Mouse (Mus musculus): ENCODE data around the gene Lrrc2. TPM values are rescaled to one million over a fixed set of nuclear protein-coding genes. Genes with fewer than 3 reads are reported as not detected.

Gene Lrrc2
- polyA plus RNA-seq, 1 experiment = 1.1 TPM

DNA sequence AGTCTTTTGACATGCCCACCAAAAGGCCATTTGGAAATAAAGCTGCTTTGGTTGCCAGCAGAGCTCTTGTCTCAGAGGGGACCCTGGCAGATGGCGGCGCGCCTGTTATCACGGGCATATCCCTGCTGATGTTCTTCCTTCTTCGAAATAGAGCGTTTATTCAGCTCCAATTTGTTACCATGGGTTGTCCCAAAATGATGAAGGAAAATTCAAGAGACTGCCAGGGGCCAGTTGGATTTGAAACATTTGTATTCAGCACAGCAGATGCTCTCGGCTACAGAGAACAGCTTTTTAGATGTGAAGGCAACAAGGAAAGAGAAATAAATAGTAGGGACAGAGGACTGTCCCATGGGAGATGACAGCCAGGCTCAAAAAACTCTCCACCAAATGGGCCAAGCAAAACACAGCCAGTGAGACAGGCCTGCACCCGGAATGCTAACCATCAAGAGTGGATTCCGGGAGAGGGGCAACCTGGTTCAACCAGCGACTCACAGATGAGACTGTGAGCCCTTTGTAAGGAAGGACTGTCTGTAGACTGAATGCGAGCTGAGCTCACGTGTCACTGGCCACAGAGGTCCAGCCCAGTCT lies 17.4 kb upstream of the Lrrc2 start:
- WGBS = 94% methylated on average over 12 of the region's 12 CpGs
- Histone ChIP-seq H3K4me1 (replicated peaks; ENCODE audit: control insufficient read depth, insufficient read depth, low read length) (peaks cover 4% of the 10 kb centered on the region), H3K27me3 (ENCODE audit: control insufficient read depth, insufficient read depth, low read length) (no peaks in the 10 kb centered on the region), H3K4me3 (ENCODE audit: control insufficient read depth, insufficient read depth, low read length) (no peak overlapping the region), H3K27ac (ENCODE audit: control insufficient read depth, insufficient read depth, low read length) (no peak overlapping the region), H3K36me3 (ENCODE audit: control insufficient read depth, insufficient read depth, low read length) (no peaks in the 10 kb centered on the region)
- TF ChIP-seq CTCF (IDR thresholded peaks at IDR 0.05; ENCODE audit: borderline replicate concordance, control insufficient read depth, extremely low read depth, insufficient read depth, low read length, poor library complexity) = no peak
- TF ChIP-seq POLR2A (IDR thresholded peaks at IDR 0.05; ENCODE audit: control insufficient read depth, extremely low read depth, insufficient read depth, low read length, poor library complexity) = no peak
- no peak for DNase-seq

DNA sequence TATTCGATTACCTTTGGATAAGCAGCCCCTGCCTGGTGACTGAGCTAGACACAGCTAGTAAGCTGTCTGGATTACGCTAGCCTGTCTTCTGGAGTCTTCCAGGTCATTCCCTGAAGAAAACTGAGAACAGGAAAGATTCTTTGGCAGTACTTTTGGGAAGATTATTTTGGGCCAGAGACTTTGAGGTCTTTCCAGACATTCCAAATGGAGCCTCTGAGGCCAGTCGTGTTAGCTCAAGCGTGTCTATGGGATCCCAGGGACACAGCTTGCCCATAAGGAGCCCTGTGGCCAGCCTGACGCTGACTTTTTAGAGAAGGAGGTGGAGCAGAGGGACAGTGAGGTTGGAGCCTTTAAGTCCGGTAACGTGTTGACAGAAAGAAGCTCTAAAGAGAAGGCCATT lies 15.4 kb upstream of the Lrrc2 start:
- no peaks in the 10 kb centered on the region for H3K27me3 ChIP-seq (ENCODE audit: control insufficient read depth, insufficient read depth, low read length)
- no peaks in the 10 kb centered on the region for H3K36me3 ChIP-seq (ENCODE audit: control insufficient read depth, insufficient read depth, low read length)
- DNase-seq = no peak
- no peak overlapping the region for H3K27ac ChIP-seq (ENCODE audit: control insufficient read depth, insufficient read depth, low read length)
- no peak overlapping the region for H3K4me3 ChIP-seq (ENCODE audit: control insufficient read depth, insufficient read depth, low read length)
- no peak for TF ChIP-seq POLR2A (IDR thresholded peaks at IDR 0.05; ENCODE audit: control insufficient read depth, extremely low read depth, insufficient read depth, low read length, poor library complexity)
- peaks cover 4% of the 10 kb centered on the region for H3K4me1 ChIP-seq (replicated peaks; ENCODE audit: control insufficient read depth, insufficient read depth, low read length)
- WGBS = 94% methylated on average over 7 of the region's 7 CpGs

DNA sequence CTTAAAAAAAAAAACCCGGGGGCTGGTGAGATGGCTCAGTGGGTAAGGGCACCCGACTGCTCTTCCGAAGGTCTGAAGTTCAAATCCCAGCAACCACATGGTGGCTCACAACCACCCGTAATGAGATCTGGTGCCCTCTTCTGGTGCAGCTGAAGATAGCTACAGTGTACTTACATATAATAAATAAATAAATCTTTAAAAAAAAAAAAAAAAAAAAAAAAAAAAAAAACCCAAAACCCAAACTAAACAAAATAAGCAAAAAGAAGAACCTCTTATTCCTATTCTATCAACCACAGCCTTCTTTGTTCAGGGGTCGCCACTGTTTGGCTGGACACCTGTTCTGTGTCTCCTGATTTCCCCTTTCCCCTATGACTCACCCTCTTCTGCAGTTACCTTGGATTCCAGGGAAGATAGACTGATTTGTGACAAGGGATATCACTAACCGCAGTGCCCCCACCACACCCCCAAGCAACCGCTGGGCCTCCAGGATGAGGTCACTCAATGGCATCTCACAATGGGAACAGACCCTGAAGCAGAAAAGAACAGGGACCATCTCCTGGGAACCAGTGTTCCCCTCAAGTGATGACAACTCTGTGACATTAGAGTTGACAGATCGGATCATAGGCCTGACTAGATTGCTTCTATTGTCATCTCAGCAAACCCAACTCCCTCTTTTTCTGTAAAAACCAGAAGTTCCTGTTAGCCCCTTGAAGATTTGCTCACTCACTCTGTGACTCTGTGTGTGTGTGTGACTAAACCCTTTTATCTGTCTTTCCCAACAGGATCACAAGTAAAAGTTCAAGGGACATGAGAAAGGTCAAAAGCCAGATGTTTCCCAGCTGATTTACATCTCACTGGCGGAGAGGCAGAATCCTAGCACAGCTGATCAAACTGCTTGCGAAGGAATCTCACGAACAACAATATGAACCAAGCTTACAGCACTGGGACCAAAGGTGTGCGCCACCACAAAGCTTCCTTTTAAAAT lies 13.5 kb upstream of the Lrrc2 start:
- Histone ChIP-seq H3K4me1 (replicated peaks; ENCODE audit: control insufficient read depth, insufficient read depth, low read length) (peaks cover 6% of the 10 kb centered on the region), H3K4me3 (ENCODE audit: control insufficient read depth, insufficient read depth, low read length) (no peak overlapping the region), H3K27me3 (ENCODE audit: control insufficient read depth, insufficient read depth, low read length) (no peaks in the 10 kb centered on the region), H3K36me3 (ENCODE audit: control insufficient read depth, insufficient read depth, low read length) (no peaks in the 10 kb centered on the region), H3K27ac (ENCODE audit: control insufficient read depth, insufficient read depth, low read length) (no peak overlapping the region)
- TF ChIP-seq POLR2A (IDR thresholded peaks at IDR 0.05; ENCODE audit: control insufficient read depth, extremely low read depth, insufficient read depth, low read length, poor library complexity) = no peak
- WGBS = 77% methylated on average over 12 of the region's 12 CpGs
- DNase-seq = peak; percentile 19

DNA sequence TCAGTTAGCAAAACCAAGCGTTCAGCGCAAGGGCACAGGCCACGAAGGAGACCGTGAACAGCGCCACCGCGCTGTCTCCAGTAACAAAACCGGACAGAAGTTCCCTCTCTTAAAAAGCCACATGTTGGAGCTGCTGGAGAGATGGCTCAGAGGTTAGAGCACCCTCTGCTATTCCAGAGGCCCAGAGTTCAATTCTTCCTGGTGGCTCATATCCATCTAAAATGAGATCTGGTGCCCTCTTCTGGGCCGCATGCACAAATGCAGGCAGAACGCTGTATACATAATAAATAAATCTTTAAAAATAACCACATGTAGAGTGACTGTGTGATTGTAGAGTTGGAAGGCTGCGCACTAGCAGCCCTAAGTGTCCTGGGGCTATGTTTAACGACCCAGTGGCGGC lies 7.1 kb upstream of the Lrrc2 start:
- Histone ChIP-seq H3K36me3 (ENCODE audit: control insufficient read depth, insufficient read depth, low read length) (no peaks in the 10 kb centered on the region), H3K4me1 (replicated peaks; ENCODE audit: control insufficient read depth, insufficient read depth, low read length) (peaks cover 13% of the 10 kb centered on the region), H3K27ac (ENCODE audit: control insufficient read depth, insufficient read depth, low read length) (no peak overlapping the region), H3K27me3 (ENCODE audit: control insufficient read depth, insufficient read depth, low read length) (no peaks in the 10 kb centered on the region), H3K4me3 (ENCODE audit: control insufficient read depth, insufficient read depth, low read length) (no peak overlapping the region)
- WGBS = 58% methylated on average over 13 of the region's 13 CpGs
- TF ChIP-seq CTCF (IDR thresholded peaks at IDR 0.05; ENCODE audit: borderline replicate concordance, control insufficient read depth, extremely low read depth, insufficient read depth, low read length, poor library complexity) (peak; percentile 27; the same call in 1 of the 2 replicates), POLR2A (IDR thresholded peaks at IDR 0.05; ENCODE audit: control insufficient read depth, extremely low read depth, insufficient read depth, low read length, poor library complexity) (no peak)
- peak; percentile 40 for DNase-seq

DNA sequence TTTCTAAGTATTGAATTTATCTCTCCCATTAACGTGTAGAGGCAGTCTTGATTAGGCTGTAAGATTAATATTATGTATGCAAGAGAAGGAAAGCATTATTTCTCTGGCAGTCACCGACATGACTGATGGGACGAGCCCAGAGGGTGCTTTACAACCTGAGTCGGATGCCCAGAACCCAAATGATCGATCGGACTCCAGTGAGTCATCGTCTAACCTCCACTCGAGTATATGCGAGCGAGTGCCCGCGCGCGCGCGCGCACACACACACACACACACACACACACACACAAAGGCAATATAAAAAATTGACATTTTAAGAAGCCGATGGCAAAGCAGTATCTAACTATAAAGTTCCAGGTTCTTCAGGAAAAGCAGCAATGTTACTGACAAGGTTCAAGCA lies 6.0 kb upstream of the Lrrc2 start:
- Histone ChIP-seq H3K36me3 (ENCODE audit: control insufficient read depth, insufficient read depth, low read length) (no peaks in the 10 kb centered on the region), H3K4me1 (replicated peaks; ENCODE audit: control insufficient read depth, insufficient read depth, low read length) (peaks cover 13% of the 10 kb centered on the region), H3K4me3 (ENCODE audit: control insufficient read depth, insufficient read depth, low read length) (no peak overlapping the region), H3K27ac (ENCODE audit: control insufficient read depth, insufficient read depth, low read length) (no peak overlapping the region), H3K27me3 (ENCODE audit: control insufficient read depth, insufficient read depth, low read length) (no peaks in the 10 kb centered on the region)
- TF ChIP-seq POLR2A (IDR thresholded peaks at IDR 0.05; ENCODE audit: control insufficient read depth, extremely low read depth, insufficient read depth, low read length, poor library complexity) (no peak), CTCF (IDR thresholded peaks at IDR 0.05; ENCODE audit: borderline replicate concordance, control insufficient read depth, extremely low read depth, insufficient read depth, low read length, poor library complexity) (no peak)
- WGBS = 78% methylated on average over 18 of the region's 18 CpGs
- DNase-seq = no peak

DNA sequence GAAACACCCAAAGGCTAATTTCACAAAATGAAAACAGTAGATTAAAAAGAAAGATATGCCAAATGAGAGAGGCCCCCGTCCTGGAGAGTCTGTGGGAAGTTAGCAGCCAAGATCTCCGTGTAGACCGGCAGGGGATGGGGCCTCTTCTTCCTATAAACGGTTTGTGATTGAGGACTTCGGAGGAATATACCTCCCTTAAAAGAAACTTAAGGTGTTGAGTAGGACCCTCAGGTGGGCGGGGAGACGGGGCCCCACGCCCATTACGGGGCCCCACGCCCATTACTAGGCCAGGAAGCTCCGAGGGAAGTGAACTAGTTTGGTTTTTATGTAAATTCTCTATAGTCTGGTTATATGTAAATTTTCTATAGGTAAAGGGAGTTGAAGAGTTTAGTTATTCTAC lies 5.4 kb upstream of the Lrrc2 start, which contains the start of gene Tdgf1:
Gene Tdgf1, minus strand, starts transcription at position 233 of the 400 bp plus-strand sequence.
- WGBS = 67% methylated on average over 11 of the region's 11 CpGs
- no peaks in the 10 kb centered on the region for H3K27me3 ChIP-seq (ENCODE audit: control insufficient read depth, insufficient read depth, low read length)
- H3K4me1 ChIP-seq (replicated peaks; ENCODE audit: control insufficient read depth, insufficient read depth, low read length) = peaks cover 13% of the 10 kb centered on the region
- H3K4me3 ChIP-seq (ENCODE audit: control insufficient read depth, insufficient read depth, low read length) = peak within 1 kb of the TSS; percentile 16; the same call in 1 of the 2 replicates
- DNase-seq = no peak
- H3K36me3 ChIP-seq (ENCODE audit: control insufficient read depth, insufficient read depth, low read length) = no peaks in the 10 kb centered on the region
- H3K27ac ChIP-seq (ENCODE audit: control insufficient read depth, insufficient read depth, low read length) = peak within 1 kb of the TSS; percentile 55; the same call in 1 of the 2 replicates
- no peak for TF ChIP-seq CTCF (IDR thresholded peaks at IDR 0.05; ENCODE audit: borderline replicate concordance, control insufficient read depth, extremely low read depth, insufficient read depth, low read length, poor library complexity)
- no peak for TF ChIP-seq POLR2A (IDR thresholded peaks at IDR 0.05; ENCODE audit: control insufficient read depth, extremely low read depth, insufficient read depth, low read length, poor library complexity)
